Mouse (Mus musculus) liver, embryonic 16.5 days (tissue): ENCODE measurements around the gene B3gnt9. TPM values are rescaled to one million over a fixed set of nuclear protein-coding genes. Genes with fewer than 3 reads are reported as not detected.
"Not testable (repeated sequence)": the region's sequence is repeated elsewhere in the genome, so short reads cannot be mapped to it uniquely, and the experiment has no call there.

ENCODE experiments used
- ATAC-seq: fragments of 200-750 bp; cut with Nextera tagmentation; 2 replicates; pipeline ENCODE4 v1.8.0; 2017; ENCODE audit warnings: low read depth, mild to moderate bottlenecking, moderate number of reproducible peaks, moderate library complexity
- H3K27ac ChIP-seq: fragments of 300-500 bp; sonication (generic); 2 replicates; pipeline ENCODE4 v1.5.1; 2014; ENCODE audit warnings: mild to moderate bottlenecking, low read length
- H3K27me3 ChIP-seq: fragments of 300-500 bp; sonication (generic); 2 replicates; pipeline ENCODE4 v1.6.1; 2014; ENCODE audit warnings: low read depth, low read length, mixed read lengths; ENCODE audit not compliant: control insufficient read depth, insufficient read depth
- H3K36me3 ChIP-seq: fragments of 300-500 bp; sonication (generic); 2 replicates; pipeline ENCODE4 v1.6.1; 2014; ENCODE audit warnings: mild to moderate bottlenecking; ENCODE audit not compliant: control insufficient read depth, insufficient read depth
- H3K4me1 ChIP-seq: fragments of 300-500 bp; sonication (generic); 2 replicates; pipeline ENCODE4 v1.6.1; 2014; ENCODE audit warnings: low read depth, low read length, mixed read lengths; ENCODE audit not compliant: control insufficient read depth
- H3K4me2 ChIP-seq: fragments of 300-500 bp; sonication (generic); 2 replicates; pipeline ENCODE4 v1.6.1; 2014; ENCODE audit warnings: low read depth, low read length, mixed read lengths
- H3K4me3 ChIP-seq: fragments of 300-500 bp; sonication (generic); 2 replicates; pipeline ENCODE4 v1.5.1; 2014; ENCODE audit warnings: low read depth, mild to moderate bottlenecking, low read length
- H3K9ac ChIP-seq: fragments of 300-500 bp; sonication (generic); 2 replicates; pipeline ENCODE4 v1.6.1; 2014; ENCODE audit warnings: low read depth, low read length
- H3K9me3 ChIP-seq: fragments of 300-500 bp; sonication (generic); replicated peaks from 2 replicates; pipeline ENCODE4 v1.6.1; 2016; ENCODE audit warnings: low read length; ENCODE audit not compliant: control insufficient read depth
- WGBS: fragments of 180-500 bp; shearing (Covaris S2); extraction: QIAGEN DNeasy Blood & Tissue Kit; methylation state at CpG from one replicate; pipeline ENCODE4 v1.1.7; 2014; ENCODE audit not compliant: insufficient replicate concordance; 5-methylcytosine and 5-hydroxymethylcytosine counted together
- polyA plus RNA-seq: library from polyadenylated mRNA; unstranded; fragments of >200 nt; fragmentation: Nextera tagmentation; extraction: Ambion mirVana; gene quantifications from 2 replicates; pipeline ENCODE4 v1.2.1, GENCODE M21; 2015

B3gnt9 gene
- polyA plus RNA-seq, 1 experiment from 2014 or later, result 2.5 TPM

DNA sequence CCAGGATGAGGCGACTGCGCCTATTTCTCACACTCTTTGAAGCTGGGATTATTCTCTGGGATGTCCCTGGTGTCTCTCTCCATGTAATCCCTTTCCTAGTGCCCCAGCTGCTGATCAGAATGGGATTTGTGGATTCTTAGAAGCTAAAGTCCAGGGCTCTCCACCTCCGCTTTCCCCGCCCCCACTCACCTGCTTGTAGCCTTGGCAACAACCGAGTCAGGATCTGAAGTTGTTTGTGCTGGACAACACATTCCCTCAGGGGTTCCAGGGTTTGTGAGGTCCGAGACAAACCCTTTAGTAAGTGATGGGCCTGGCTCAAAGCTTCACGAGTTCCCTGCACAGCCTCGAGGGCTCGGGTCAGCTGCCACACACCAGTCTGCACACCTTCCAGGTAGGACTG is 39.8 kb upstream of the B3gnt9 start:
- H3K4me2 ChIP-seq, result no peak overlapping the region
- peaks cover 27% of the 10 kb centered on the region for H3K4me1 ChIP-seq
- H3K4me3 ChIP-seq, result peak overlapping the region; percentile 0; the same call in 1 of the 2 replicates
- WGBS, result 71% methylated on average over 9 of the region's 9 CpGs
- no peak for ATAC-seq
- H3K9me3 ChIP-seq, result no peaks in the 10 kb centered on the region
- H3K36me3 ChIP-seq, result peaks cover 4% of the 10 kb centered on the region; the same call in 1 of the 2 replicates
- H3K27me3 ChIP-seq, result peaks cover 11% of the 10 kb centered on the region
- no peak overlapping the region for H3K27ac ChIP-seq
- H3K9ac ChIP-seq, result no peak overlapping the region

DNA sequence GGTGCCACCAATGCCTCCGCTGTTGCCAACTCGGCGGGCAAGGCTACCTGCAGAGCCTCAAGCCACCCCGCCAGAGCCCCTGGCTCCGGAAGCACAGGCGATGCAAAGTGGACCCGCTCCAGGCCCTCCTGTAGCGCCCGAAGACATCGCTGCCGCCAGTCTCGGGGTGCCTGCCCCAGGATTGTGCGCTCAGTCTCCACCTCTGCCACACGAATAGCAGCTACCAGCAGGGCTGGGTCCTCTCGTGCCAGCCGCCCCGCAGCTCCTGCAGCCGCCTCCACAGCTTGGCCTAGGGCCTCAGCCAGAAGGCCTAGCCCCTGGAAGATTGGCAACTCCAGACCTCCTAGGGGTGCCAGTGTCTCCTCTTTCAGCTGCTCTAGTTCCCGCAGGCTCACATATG is 38.5 kb upstream of the B3gnt9 start:
- peaks cover 30% of the 10 kb centered on the region for H3K4me1 ChIP-seq
- no peak overlapping the region for H3K4me3 ChIP-seq
- H3K27ac ChIP-seq, result no peak overlapping the region
- peaks cover 15% of the 10 kb centered on the region for H3K27me3 ChIP-seq
- ATAC-seq, result no peak
- no peak overlapping the region for H3K9ac ChIP-seq
- H3K36me3 ChIP-seq, result no peaks in the 10 kb centered on the region
- no peaks in the 10 kb centered on the region for H3K9me3 ChIP-seq
- 83% methylated on average over 19 of the region's 19 CpGs for WGBS
- H3K4me2 ChIP-seq, result no peak overlapping the region

DNA sequence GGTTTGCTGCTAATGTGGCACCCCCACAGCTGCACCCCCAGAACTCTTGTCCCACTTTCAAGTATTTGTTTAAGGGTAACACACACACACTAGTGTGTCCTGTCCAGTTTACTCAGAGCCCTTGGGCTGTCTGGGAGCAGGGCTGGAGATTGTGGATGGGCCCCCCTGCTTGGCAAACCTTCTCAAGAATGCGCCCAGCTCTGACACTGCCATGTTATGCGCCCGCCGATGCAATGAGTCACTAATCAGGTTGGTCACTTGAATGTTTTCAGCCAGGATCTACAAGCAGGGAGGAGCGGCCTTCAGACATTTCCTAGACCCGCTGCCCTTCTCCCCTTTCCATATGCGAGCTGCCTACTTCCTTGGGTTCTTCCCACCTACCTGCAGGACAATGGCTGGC is 37.5 kb upstream of the B3gnt9 start:
- Histone ChIP-seq H3K4me2 (no peak overlapping the region), H3K4me3 (no peak overlapping the region), H3K9me3 (no peaks in the 10 kb centered on the region), H3K9ac (no peak overlapping the region), H3K36me3 (no peaks in the 10 kb centered on the region), H3K4me1 (peaks cover 30% of the 10 kb centered on the region), H3K27me3 (peaks cover 15% of the 10 kb centered on the region), H3K27ac (no peak overlapping the region)
- no peak for ATAC-seq
- WGBS, result 80% methylated on average over 7 of the region's 7 CpGs

DNA sequence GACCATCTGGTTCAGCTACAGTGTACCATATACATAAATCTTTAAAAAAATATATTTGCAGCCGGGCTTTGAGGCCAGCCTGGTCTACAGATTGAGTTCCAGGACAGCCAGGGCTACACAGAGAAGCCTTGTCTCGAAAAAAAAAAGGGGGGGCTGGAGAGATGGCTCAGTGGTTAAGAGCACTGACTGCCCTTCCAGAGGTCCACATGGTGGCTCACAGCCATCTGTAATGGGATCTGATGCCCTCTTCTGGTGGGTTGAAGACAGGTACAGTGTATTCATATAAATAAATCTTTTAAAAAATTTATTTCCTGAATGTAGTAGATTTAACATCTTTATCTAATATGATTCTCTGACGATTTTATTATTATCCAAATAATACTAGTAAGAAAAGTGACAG is 36.8 kb upstream of the B3gnt9 start:
- H3K9ac ChIP-seq, H3K4me3 ChIP-seq, H3K36me3 ChIP-seq, ATAC-seq, H3K9me3 ChIP-seq, H3K4me2 ChIP-seq, H3K27ac ChIP-seq: not testable (repeated sequence)
- Histone ChIP-seq H3K4me1 (peaks cover 30% of the 10 kb centered on the region), H3K27me3 (peaks cover 15% of the 10 kb centered on the region)
- WGBS, result 44% methylated on average over 3 of the region's 3 CpGs

DNA sequence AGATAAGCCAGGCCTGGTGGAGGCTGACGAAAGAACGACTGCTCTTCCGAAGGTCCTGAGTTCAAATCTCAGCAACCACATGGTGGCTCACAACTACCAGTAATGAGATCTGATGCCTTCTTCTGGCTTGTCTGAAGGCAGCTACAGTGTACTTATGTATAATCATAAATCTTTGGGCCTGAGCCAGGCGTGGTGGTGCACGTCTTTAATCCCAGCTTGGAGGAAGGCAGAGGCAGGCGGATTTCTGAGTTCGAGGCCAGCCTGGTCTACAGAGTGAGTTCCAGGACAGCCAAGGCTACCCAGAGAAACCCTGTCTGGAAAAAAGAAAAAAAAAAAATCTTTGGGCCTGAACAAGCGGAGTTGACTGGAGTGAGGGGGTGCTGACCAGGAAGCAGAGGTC is 36.4 kb upstream of the B3gnt9 start:
- H3K36me3 ChIP-seq, H3K27ac ChIP-seq, ATAC-seq, H3K4me3 ChIP-seq, H3K9me3 ChIP-seq, H3K9ac ChIP-seq, H3K4me2 ChIP-seq: not testable (repeated sequence)
- peaks cover 15% of the 10 kb centered on the region for H3K27me3 ChIP-seq
- WGBS, result 64% methylated on average over 8 of the region's 8 CpGs
- peaks cover 28% of the 10 kb centered on the region for H3K4me1 ChIP-seq

DNA sequence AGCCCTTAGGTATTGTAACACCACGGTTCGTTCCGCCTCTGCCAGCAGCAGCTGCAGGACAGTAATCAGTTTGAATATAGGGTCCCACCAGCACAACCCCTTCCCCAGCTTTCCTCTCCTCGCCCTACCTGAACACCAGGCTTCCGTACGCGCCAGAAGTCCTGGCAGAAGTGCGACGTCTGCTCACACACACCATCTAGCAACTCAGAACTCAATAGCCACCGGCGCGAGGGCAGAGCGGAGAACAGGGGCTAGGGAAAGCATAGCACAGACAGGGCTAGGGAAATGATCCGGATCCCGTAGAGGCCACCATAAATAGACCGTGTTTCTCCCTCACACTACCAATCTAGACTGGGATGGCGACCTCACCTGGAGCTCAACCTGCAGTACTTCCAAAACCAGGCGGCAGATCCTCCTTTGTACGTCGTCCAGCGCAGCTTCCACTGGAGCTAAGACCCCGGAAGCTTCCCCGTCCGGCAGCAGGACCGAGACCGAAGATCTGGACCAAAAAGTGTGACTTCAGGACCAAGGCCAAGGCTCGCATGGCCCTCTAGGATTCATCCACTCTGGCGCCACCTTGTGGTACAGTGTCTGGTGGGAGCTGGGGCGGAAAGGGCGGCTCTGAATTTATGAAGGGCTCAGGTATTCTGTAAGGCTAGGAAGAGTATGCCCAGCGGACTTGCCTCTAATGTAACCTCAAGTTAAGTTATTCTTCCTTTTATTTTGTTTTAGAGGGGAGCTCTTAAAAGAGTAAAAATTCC is 35.8 kb upstream of the B3gnt9 start:
- Histone ChIP-seq H3K4me2 (peak overlapping the region; percentile 84; the same call in 1 of the 2 replicates), H3K27ac (no peak overlapping the region), H3K4me3 (no peak overlapping the region), H3K27me3 (peaks cover 15% of the 10 kb centered on the region), H3K4me1 (peaks cover 23% of the 10 kb centered on the region), H3K9ac (no peak overlapping the region), H3K36me3 (no peaks in the 10 kb centered on the region), H3K9me3 (no peaks in the 10 kb centered on the region)
- 16% methylated on average over 31 of the region's 31 CpGs for WGBS
- no peak for ATAC-seq

DNA sequence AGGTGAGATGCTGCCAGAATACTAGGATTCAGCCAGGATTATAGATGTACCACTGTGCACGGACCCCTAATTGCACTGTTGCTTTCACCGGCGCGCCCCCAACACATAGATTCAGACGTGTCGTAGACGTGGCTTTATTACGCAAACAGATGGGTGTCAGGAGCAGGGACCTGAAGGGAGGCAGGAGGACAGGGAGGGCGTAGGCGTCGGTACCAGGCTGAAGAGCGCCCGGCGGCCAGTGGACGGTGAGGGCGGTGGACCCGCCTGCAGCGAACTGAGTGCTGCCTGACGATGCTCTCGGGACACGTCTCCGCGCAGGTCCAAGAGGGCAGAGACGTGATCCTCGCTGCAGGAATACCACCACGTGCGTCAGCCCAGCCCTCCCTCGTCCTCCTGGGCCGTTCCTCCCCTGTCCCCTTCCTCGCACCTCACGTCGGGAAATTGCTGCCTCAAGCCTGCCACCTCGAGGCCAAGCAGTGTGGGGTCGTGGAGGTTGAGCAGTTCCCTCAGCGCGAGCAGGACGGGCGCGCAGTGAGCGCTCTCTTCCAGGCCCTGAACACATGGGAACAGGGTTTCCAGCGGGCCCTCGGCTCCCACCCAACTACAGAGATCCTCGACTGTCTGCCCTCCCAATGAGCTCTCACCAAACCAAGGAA is 35.0 kb upstream of the B3gnt9 start, which contains the start of gene 4931428F04Rik:
Gene 4931428F04Rik, minus strand, starts transcription at position 60 of the 656 bp plus-strand sequence.
- Histone ChIP-seq H3K9me3 (no peaks in the 10 kb centered on the region), H3K4me1 (peaks cover 23% of the 10 kb centered on the region), H3K27me3 (peaks cover 20% of the 10 kb centered on the region), H3K4me2 (peak within 1 kb of the TSS; percentile 84), H3K4me3 (peak within 1 kb of the TSS; percentile 62), H3K9ac (peak within 1 kb of the TSS; percentile 39), H3K27ac (0 out of 2 replicates have a peak within 1 kb of the TSS, but pooled peaks have one; percentile 26), H3K36me3 (no peaks in the 10 kb centered on the region)
- 4% methylated on average over 43 of the region's 43 CpGs for WGBS
- ATAC-seq, result no peak; the same call in none of the 2 replicates

DNA sequence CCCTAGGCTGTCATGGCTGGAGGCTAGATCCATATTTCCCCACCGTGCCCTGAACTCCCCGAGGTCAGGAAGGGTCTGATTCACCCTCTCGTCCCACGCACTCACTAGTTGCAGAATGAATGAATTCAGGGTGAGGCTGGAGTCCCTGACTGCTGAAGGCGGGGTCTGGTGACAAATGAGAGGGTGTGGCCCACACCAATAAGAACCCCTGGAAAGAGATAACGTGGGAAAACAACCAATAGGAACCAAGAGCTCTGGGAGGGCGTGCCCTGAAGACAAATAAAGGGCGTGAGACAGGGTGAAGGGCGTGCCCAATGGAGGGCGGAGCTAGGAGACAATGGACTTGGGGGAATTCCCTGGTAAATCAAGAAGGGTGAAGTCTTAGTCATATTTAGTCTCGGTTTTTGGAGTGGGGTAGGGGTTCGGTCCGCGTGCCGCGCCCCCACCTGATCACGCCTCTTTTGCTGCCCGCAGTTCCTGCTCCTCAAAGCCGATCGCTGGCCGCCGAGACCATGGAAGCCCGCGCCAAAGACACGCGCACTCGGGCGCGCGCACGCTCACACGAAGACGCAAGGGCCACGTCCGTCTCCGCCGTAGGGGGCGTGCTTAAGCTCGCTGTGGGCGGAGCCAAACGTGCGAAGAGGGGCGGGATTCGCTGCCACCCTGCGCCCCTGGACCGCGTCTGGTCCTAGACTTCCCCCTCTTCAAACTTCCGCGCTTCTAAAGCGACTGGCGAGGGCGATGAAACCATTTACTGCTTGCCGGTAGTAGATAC is 34.2 kb upstream of the B3gnt9 start:
- Histone ChIP-seq H3K4me3 (peak overlapping the region; percentile 62), H3K4me2 (peak overlapping the region; percentile 84), H3K36me3 (no peaks in the 10 kb centered on the region), H3K9ac (peak overlapping the region; percentile 39), H3K9me3 (no peaks in the 10 kb centered on the region), H3K27ac (0 out of 2 replicates have a peak overlapping the region, but pooled peaks have one; percentile 26), H3K27me3 (peaks cover 23% of the 10 kb centered on the region), H3K4me1 (peaks cover 23% of the 10 kb centered on the region)
- ATAC-seq, result peak; percentile 84
- WGBS, result under 1% methylated on average over 53 of the region's 53 CpGs
